Mouse (Mus musculus): ENCODE measurements around the gene Fry. TPM values are rescaled to one million over a fixed set of nuclear protein-coding genes. Genes with fewer than 3 reads are reported as not detected.

Fry gene
- total RNA-seq, 2 experiments from 2014 or later = 18.4 to 26.7 TPM

DNA sequence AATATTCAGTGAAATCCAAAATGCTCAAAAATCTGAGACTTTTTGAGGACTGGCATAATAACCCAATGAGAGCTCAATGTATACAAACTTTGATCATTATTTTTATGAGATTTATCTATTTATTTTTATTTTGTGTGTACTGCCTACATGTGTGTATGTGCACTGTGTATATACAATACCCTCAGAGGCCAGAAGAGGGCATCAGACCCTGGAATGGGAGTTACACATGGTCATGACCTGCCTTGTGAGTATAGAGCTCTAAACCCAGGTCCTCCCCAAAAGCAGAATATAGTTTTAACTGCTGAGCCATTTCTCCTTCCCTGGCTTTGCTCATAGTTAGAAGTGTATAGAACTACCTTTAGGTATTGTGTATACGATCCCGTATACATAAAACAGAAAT is 298.8 kb downstream of the Fry start:
- ATAC-seq (replicated peaks; ENCODE audit: poor library complexity, severe bottlenecking) = no peak

DNA sequence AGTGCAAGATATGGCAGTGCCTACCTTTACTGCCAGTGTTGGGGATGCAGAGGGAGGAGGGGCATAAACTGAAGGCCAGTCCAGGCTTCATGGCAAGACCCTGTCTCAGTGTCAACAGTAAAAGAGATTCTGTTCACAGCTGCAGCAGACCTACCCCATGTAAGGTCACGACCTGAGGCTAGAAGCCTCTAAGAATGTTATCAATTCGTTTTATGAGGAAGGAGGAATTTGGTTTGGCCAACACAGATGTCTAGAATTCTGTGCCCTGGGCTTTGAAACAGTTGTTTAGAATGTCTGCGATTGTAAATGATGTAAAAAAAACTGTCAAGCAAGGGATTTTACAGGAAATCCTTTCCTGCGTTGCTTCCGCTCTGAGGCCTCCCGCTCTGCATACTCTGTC is 299.6 kb downstream of the Fry start:
- no peak for ATAC-seq (replicated peaks; ENCODE audit: poor library complexity, severe bottlenecking)

DNA sequence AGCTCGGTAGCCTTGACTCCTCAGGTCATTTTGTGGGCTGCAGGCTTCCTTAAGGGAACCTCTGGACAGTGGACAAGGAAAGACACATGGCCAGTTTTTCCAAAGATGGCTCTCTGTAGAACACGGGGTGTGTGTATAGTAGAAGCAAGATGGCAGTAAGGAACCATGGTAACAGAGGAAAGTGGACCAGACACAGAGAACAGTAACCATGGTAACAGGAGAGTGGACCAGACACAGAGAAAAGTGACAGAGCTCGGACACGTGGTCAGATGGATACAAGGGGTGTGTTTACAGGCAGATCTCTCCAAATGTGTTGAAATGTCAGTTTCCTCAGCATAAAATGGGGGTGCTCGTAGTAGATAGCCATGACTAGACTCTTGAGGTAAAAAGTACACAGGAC is 306.6 kb downstream of the Fry start:
- ATAC-seq (replicated peaks; ENCODE audit: poor library complexity, severe bottlenecking) = peak; percentile 23; the same call in 1 of the 2 replicates

DNA sequence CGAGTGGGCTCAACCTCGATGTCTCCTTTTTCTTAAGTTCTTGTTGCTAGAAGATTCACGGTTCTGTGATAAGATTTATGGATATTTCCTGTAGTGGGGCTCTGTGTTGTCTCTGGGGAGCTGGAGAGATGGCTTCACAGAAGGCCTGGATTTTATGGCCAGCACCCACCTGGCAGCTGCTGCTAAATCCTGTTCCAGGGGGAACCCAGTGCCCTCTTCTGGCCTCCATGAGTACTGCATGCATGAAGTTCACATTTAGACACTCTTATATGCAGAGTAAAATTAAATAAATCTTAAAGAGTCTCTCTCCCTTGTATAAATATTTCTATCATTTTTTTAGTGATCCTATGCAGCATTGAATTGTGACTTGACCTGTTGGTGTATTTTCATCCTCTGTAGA is 308.1 kb downstream of the Fry start:
- peak; percentile 85 for ATAC-seq (replicated peaks; ENCODE audit: poor library complexity, severe bottlenecking)

DNA sequence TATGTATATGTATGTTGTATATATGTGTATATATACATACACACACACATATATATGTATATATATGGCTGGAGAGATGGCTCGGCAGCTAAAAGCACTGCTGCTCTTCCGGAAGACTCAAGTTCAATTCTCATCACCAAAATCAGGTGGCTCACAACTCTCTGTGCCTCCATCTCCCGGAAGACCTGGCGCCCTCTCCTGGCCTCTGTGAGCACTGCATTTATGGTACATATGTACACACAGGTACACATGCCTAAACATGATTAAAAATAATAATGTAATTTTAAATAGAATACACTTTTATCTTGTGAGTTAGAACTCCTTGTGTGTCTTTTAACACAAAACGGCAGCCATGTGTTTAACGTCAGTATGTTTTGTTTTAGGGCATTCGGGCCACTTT is 312.8 kb downstream of the Fry start:
- ATAC-seq (replicated peaks; ENCODE audit: poor library complexity, severe bottlenecking) = peak; percentile 48; the same call in 1 of the 2 replicates

DNA sequence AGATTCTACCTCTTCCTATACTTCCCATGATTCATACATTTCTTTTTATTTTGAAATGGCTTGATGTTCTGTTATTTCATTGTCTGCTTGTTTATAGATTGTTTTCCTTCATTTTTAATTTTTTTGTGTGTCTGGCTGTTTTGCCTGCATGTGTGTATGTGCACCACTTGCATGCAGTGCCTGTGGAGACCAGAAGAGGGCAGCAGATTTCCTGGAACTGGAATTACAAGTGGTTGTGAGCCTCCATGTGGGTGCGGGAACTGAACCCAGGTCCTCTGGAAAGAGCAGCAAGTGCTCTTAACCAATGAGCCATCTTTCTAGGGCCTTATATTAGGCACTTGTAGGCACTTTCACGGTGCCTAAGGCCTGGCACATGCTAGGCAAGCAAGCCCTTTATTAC is 314.5 kb downstream of the Fry start:
- no peak for ATAC-seq (replicated peaks; ENCODE audit: poor library complexity, severe bottlenecking)

DNA sequence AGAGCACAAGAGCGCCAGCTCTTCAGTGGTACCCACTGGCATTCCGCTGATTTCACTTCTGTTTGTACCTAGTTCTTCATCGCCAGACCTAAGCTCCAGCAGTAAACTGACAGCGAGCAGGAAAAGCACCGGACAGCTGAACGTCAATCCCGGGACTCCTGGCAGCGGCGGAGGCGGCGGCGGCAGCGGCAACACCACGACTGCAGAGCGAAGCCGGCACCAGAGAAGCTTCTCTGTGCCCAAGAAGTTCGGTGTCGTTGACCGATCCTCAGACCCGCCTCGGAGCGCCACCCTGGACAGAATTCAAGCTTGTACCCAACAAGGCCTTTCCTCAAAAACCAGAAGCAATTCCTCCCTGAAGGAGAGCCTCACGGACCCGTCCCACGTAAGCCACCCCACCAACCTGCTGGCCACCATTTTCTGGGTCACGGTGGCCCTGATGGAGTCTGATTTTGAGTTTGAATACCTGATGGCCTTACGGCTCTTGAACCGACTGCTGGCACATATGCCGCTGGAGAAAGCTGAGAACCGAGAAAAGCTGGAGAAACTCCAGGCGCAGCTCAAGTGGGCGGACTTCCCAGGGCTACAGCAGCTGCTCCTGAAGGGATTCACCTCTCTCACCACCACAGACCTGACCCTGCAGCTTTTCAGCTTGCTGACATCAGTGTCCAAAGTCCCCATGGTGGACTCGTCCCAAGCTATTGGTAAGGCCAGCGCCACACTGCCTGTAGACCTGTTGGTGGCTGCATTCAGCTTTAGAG is 318.4 kb downstream of the Fry start:
- ATAC-seq (replicated peaks; ENCODE audit: poor library complexity, severe bottlenecking) = no peak

DNA sequence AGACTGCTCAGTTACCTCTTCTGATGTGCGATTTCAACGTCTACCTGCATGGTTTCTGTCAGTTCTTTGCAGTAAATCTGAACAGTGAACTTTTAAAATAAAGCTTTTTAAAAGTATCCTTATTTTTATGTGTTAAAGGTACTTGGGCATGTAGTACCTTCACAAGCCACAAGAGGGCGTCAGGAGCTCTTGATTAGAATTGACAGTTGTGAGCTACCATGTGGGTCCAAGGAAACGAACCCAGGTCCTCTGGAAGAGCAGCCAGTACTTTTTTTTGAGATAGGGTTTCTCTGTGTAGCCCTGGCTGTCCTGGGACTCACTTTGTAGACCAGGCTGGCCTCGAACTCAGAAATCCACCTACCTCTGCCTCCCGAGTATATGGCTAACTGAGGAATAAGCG is 323.2 kb downstream of the Fry start:
- peak; percentile 87 for ATAC-seq (replicated peaks; ENCODE audit: poor library complexity, severe bottlenecking)

DNA sequence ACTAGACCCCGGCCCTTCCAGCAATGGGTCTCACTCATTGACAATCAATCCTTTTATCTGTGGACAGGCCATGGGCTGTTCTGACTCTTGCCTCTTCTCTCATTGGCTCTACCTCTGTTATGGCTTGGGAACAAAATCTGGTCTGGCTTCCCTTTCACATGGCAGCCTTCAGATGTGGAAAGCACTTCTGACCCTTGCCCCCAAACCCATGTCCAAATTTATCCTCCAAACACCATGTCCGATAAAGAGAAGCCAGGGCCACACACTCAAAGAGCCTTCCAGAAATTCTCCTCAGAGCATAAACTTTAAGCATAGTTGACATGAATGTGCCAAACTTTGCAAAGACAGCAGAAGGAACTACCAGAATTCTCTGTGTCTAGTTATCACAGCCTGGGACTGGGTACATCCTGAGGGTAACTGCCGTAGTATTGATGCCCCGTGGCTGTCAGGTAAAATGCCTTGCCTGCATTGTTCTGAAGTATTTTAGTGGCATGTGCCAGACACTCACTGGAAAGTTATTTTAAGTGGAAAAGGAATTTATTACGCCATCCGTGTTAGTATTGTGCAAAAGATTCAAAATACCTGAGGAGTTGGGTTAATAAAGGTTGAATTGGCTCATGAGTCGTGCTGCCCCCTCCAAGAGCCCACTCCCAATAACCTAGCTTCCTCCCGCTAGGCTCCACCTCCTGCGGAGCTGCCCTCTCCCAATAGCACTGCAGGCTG is 333.0 kb downstream of the Fry start:
- ATAC-seq (replicated peaks; ENCODE audit: poor library complexity, severe bottlenecking) = no peak

DNA sequence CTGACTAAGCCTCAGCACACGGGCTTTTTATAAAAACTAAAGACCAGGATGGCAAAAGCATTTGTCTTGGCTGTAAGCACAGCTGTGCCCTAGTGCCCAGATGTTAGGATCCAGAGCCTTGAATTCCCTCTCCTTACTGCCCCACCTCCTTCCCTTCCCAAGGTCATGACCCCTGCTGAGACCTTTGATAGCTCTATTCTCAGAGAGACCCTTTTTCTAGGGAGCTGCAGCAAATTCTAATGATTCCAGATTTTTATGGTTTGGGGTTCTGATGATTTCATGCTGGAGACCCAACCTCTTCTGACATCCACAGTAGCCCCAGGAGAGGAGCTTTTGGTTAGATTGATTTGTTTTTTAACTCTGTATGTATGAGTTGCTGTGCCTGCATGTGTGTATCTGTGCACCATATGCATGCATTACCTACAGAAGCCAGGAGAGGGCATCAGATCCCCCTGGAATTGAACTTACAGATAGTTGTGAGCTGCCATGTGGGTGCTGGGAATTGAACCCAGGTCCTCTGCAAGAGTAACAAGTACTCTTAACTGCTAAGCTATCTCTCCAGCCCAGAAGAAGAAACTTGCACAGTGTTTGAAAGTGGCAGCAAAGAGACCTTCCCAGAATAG is 333.7 kb downstream of the Fry start:
- peak; percentile 17; the same call in 1 of the 2 replicates for ATAC-seq (replicated peaks; ENCODE audit: poor library complexity, severe bottlenecking)

DNA sequence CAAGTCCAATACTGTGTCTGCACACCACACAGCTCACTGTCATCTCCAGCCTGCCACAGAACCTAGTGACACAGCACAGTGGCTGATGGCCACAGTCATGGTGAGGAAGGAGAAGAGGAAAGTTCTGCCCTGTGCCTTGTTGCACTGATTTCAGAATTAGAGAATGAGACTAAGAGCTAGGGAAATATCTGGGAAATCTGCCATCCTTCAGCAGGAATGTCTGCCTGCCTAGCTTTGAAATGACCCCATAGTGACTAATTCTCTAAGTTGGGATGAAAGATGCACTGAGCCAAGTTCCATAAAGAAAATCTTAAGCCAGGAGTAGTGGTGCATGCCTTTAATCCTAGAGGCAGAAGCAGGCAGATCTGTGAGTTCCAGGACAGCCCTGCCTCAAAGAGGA is 334.2 kb downstream of the Fry start:
- no peak for ATAC-seq (replicated peaks; ENCODE audit: poor library complexity, severe bottlenecking)

DNA sequence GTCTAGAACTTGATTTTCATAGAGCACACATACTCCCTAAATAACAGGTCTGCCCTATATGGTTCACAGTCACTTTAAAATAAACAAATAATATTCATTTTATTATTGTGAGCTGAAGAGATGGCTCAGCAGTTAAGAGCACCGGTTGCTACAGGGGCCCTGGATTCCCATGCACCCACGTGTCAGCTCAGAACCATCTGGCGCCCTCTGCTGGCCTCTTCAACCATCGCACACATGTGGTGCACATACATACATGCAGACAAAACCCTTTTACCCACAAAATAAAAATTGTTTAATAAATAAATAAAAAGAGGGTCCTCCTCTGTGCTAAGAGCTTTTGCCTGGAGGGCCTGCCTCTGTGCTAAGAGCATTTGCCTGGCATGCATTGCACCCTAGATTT is 335.0 kb downstream of the Fry start:
- no peak for ATAC-seq (replicated peaks; ENCODE audit: poor library complexity, severe bottlenecking)

DNA sequence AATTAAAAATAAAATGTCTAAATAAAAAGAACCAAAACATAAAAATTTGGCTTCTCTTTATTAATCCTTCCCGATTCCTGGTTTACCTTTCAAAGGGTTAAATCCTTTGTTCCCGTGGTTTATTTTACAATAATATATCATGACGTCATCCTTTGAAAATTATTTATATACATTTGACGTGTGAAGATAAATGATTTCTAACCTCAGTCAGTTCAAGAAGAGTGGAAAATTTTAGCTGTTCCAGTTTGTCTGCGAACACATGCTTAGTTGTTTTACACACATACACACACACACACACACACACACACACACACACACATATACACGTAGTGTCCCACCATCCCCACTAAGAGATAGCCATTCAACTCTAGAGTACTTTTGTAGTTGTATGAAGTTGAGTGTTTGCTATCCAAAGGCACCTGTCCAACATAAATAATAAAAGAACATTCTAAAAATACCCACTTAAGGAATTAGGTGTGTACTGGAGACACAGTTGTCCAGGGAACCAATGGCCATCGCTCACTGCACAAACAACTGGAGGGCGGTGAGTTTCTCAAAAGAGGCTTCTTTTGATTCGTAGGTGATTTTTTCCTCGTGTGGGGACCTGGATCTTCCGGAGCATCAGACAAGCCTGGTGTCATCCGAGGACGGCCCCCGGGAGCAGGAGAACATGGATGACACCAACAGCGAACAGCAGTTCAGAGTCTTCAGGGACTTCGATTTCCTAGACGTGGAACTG is 338.9 kb downstream of the Fry start:
- ATAC-seq (replicated peaks; ENCODE audit: poor library complexity, severe bottlenecking) = no peak

DNA sequence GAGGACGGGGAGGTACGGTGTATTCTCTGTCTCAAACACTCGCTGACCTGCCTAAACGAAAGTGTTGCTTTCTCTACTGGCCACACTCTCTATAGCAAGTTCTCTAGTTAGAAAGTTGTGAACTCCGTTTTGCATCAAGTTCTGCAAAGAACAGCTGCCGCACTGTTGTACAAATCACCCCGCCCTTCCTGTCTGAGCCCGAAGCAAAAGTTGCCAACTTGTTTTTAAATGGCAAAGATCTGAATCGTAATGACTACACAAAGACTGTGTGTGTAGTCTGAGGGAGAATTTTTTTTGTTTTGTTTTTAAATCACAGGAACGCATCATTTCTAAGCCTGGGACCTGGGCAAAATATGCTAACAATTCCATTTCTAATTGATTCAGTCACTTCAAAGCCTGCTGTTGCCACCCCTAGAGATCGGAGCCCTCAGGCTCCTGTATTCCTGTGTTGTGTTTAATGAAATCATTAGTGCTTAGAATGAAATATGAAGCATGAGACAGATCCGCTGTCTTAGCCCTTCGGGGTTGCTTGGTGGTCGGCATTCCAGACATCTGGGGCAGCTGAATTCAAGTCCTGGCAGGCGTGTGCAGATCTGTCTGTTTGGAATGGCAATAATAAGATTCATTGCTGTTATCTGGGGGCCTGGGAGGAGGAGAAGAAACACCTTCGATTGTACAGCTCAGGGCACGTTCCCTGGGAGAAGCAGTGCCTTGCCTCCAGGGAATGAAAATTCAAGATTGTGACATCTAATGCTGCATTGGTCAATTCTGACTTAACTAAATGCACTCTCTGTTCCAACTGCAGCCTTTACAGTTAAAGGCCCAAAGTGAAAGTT is 339.7 kb downstream of the Fry start:
- ATAC-seq (replicated peaks; ENCODE audit: poor library complexity, severe bottlenecking) = no peak

DNA sequence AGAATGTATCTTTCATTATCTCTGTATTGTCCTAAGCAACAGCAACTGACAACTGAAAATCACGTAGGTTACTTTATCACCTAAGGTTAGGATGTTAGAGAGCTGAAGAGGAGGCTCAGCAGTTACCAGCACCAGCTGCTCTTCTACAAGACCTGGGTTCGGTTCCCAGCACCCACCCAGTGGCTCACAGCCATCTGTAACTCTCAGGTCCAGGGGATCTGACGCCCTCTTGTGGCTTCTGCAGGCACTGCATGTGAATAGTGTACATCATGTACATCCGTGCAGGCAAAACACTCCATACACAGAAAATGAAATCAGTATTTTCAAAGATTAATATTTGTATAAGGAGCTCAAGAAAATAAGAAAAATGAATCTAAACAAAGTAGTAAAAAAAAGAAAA is 341.4 kb downstream of the Fry start:
- no peak for ATAC-seq (replicated peaks; ENCODE audit: poor library complexity, severe bottlenecking)

DNA sequence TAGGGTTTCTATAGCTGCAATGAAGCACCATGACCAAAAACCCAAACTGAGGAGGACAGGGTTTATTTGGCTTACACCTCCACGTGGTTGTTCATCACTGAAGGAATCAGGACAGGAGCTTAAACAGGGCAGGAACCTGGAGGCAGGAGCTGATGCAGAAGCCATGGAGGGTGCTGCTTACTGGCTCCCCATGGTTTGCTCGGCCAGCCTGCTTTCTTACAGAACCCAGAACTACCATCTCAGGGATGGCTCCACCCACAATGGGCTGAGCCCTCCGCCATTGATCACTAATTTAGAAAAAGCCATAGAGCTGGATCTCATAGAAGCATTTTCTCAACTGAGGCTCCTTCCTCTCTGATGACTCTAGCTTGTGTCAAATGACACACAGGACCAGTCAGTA is 346.3 kb downstream of the Fry start:
- ATAC-seq (replicated peaks; ENCODE audit: poor library complexity, severe bottlenecking) = no peak

DNA sequence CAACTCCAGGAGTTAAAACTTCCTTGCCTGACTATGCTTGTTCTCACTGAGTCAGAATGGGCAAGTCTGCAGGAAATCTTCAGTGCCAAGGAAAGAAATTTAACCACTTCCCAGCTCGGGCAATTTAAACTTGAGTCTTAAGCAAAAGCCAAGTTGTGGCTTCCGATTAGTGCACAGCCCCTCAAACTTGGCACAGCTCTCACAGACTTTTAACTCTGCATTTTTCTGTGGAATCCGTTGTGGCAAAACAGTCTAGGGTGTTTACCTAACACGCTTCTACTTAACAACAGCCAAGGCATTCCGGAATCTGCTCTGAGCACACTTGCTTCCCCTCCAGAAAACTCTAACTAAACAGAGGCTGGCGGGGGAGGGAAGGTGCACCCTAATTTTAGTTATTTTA is 346.8 kb downstream of the Fry start:
- peak; percentile 22; the same call in 1 of the 2 replicates for ATAC-seq (replicated peaks; ENCODE audit: poor library complexity, severe bottlenecking)

DNA sequence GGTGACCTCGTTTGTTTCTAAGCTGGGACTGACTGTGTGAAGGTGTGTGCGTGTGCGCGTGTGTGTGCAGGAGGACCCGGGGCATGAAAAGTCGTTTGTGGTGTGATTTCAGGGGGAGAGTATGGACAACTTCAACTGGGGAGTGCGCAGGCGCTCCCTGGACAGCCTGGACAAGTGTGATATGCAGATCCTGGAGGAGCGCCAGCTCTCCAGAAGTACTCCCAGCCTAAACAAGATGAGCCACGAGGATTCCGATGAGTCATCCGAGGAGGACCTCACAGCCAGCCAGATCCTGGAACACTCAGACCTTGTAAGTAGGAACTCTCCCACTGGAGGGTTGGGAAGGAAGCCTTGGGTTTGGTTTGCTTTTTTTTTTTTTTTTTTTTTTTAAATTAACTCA is 347.7 kb downstream of the Fry start:
- peak; percentile 28; the same call in 1 of the 2 replicates for ATAC-seq (replicated peaks; ENCODE audit: poor library complexity, severe bottlenecking)

DNA sequence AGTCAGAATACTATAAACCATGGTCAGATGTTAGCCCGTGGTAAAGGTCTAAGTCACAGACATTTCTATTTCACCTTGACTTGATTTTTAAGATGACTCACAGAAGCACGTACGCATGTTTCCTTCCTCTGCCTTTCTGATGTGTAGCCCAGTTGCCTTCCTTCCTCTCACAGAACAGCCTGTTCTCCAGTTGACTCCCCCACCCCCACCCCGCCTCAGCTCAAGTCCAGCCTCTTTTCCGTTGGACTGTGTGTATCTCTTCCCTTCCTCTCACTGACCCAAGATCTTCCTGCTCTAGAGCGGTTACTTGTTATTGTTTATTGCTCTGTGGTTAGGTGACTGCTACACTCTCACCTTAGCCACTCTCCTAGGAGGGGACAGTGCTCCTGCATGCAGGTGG is 350.0 kb downstream of the Fry start:
- ATAC-seq (replicated peaks; ENCODE audit: poor library complexity, severe bottlenecking) = peak; percentile 81

DNA sequence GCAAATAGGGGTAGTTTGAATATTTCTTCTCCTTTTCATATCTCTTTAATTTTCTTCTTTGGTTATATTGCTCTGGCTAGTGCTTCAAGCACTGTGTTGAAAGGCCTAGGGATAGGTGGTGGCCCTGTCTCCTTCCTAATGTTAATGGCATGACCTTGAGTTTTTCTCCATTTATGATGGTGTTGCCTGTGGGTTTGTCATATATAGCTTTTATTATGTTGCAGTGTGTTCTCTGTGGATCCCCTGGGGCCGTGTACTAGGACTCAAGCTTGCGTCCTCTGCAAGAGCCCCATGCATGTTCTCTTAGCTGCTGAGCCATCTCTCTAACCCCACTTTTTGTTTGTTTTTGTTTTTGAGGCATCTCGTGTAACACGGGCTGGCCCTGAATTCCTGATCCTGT is 358.9 kb downstream of the Fry start:
- no peak for ATAC-seq (replicated peaks; ENCODE audit: poor library complexity, severe bottlenecking)

Data from granulocyte monocyte progenitor cell, adult 5-6 weeks (primary cell).